Mouse (Mus musculus) spleen, postnatal 0 days (tissue): ENCODE results near the gene Spag5. TPM values are rescaled to one million over a fixed set of nuclear protein-coding genes. Genes with fewer than 3 reads are reported as not detected.

ENCODE experiments used
- polyA plus RNA-seq: library from polyadenylated mRNA; unstranded; fragments of >200 nt; fragmentation: Nextera tagmentation; extraction: Ambion mirVana; gene quantifications from 2 replicates; pipeline ENCODE4 v1.2.1, GENCODE M21; 2015

Gene Spag5
- 32.4 and 32.5 TPM in 2 replicates for polyA plus RNA-seq

DNA sequence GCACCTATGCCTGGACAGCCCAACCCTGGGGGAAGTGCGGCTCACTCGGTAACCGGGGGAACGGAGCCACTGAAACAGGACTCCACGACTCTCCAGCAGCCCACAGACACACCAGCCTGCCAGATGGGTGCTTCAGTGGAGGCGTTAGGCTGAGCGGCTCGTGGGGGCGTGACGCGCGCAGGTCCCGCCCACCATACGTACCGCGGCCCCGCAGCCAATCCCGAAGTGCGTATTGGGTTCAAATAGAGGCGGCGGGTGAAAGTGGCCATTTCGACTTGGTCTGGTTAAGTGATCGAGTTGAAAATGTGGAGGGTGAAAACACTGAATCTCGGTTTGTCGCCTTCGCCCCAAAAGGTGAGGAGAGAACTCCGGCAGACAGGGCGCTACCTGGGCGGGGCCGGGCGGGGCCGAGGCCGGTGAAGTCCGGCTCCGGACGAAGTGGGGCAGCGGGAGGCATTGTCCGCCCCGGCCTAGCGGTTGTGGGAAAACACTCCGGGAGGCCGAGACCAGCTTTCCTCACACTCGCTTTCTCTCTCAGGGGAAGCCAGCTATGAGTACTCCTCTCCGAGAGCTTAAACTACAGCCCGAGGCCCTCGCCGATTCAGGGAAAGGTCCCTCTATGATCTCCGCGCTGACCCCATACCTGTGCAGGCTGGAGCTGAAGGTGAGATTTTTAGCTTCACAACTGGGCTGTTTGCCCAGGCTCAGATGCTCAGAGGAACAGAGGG, at the start of gene Spag5:
TSS of gene Spag5 (plus strand) at position 173 of the 728 bp plus-strand sequence.

GRCm38 (mm10) chr11:78261380-78262352, 39.7 kb upstream of the Spag5 start, which contains the start of gene 2610507B11Rik:
TSS of gene 2610507B11Rik (plus strand) at chr11:78261752.

GRCm38 (mm10) chr11:78290654-78291053, 10.7 kb upstream of the Spag5 start, which contains the start of gene BC030499:
TSS of gene BC030499 (plus strand) at chr11:78290841.

DNA sequence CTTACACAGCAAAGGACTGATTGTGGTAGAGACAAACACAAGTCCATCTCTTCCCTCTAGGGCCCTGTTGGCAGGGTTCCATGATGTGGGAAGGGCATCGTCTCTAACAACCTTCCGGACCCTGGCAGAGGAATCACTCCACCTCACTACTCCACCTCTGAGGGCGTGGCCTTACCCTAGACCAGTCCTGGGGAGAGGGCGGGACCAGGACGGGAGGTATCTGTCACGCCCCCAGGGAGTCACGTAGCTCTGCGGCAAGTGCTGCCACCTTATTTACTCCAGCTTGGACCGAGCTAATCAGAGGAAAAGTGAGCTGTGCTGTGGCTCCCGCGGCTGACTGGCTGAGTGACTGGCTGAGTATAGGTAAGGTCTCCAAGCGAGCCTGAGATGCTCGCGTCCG, 21.5 kb downstream of the Spag5 start, which contains the start of gene Aldoc:
TSS of gene Aldoc (plus strand) at position 109 of the 400 bp plus-strand sequence.

GRCm38 (mm10) chr11:78327634-78328511, 26.5 kb downstream of the Spag5 start, which contains the start of gene Pigs:
TSS of gene Pigs (plus strand) at chr11:78328415.

DNA sequence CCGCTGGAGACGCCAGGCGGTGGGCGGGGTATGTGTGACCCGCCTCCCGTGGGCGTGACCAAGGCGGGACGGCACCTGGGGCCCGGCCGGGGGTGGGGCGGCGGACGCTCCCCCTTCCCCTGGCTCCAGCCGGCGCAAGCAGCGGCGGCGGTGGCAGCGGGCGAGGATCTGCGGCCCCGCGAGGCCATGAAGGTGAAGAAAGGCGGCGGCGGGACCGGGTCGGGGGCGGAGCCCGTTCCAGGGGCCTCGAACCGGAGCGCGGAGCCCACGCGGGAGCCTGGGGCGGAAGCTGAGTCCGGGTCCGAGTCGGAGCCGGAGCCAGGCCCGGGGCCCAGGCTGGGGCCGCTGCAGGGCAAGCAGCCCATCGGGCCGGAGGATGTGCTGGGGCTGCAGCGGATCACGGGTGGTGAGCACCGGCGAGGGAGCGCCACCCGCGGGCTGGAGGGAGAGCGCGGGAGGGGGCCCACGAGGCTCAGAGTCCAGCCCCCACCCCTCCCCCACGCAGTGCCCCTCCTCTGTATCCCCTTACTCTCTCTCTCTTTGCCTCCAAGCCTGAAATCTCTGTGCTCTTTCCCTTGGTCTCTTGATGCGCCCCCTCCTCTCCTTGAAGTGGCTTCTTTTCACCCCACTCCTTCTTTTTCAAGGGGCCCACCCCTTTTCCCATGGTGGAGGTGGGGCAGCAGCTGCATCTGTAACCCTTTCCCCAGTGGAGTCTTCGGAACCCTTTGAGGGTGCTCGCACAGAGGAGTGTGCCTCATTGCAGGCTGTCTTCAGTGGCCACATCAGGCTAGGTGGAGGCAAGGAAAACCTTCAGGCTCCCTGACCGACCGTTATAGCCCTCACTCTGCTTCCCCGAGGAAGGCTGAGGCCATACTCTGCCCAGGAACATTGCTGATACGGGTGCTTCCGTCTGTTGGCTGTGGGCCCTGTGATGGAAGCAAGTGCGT, 42.3 kb downstream of the Spag5 start, which contains the start of gene Unc119:
TSS of gene Unc119 (plus strand) at position 102 of the 947 bp plus-strand sequence.

Other genes starting within 250 kb of the Spag5 start
- gene Eral1, start 221.1 kb upstream of the Spag5 start, polyA plus RNA-seq, result 15.8 and 17.1 TPM in 2 replicates
- 6.6 and 7.5 TPM in 2 replicates for gene Fam222b, start 206.9 kb upstream of the Spag5 start, polyA plus RNA-seq
- gene Traf4, start 135.9 kb upstream of the Spag5 start, polyA plus RNA-seq, result 22.4 and 23.0 TPM in 2 replicates
- gene Nek8, start 124.9 kb upstream of the Spag5 start, polyA plus RNA-seq, result 14.1 and 16.6 TPM in 2 replicates
- 40.3 and 43.9 TPM in 2 replicates for gene Tlcd1, start 124.8 kb upstream of the Spag5 start, polyA plus RNA-seq
- 1,199 and 1,213 TPM in 2 replicates for gene Rpl23a, start 117.9 kb upstream of the Spag5 start, polyA plus RNA-seq
- 24.2 and 31.4 TPM in 2 replicates for gene Rab34, start 113.1 kb upstream of the Spag5 start, polyA plus RNA-seq
- 1.9 and 3.5 TPM in 2 replicates for gene Proca1, start 108.1 kb upstream of the Spag5 start, polyA plus RNA-seq
- gene Sdf2, start 55.8 kb upstream of the Spag5 start, polyA plus RNA-seq, result 40.3 and 46.6 TPM in 2 replicates
- 9.3 and 9.9 TPM in 2 replicates for gene Supt6, start 55.5 kb upstream of the Spag5 start, polyA plus RNA-seq
- 44.2 and 50.1 TPM in 2 replicates for gene 2610507B11Rik, start 39.8 kb upstream of the Spag5 start, polyA plus RNA-seq
- 0.28 and 0.48 TPM in 2 replicates for gene BC030499, start 10.7 kb upstream of the Spag5 start, polyA plus RNA-seq
- 1.4 and 1.7 TPM in 2 replicates for gene Aldoc, start 21.4 kb downstream of the Spag5 start, polyA plus RNA-seq
- gene Pigs, start 26.9 kb downstream of the Spag5 start, polyA plus RNA-seq, result 30.3 and 30.6 TPM in 2 replicates
- gene Unc119, start 42.0 kb downstream of the Spag5 start, polyA plus RNA-seq, result 42.3 and 46.7 TPM in 2 replicates
- not detected in 2 replicates for gene Foxn1, start 85.0 kb downstream of the Spag5 start, polyA plus RNA-seq
- 0.08 TPM in 1 of 2 replicates, not detected in the other for gene Slc13a2, start 120.7 kb downstream of the Spag5 start, polyA plus RNA-seq
- gene Slc46a1, start 164.2 kb downstream of the Spag5 start, polyA plus RNA-seq, result 2.3 and 3.3 TPM in 2 replicates
- gene Sarm1, start 196.2 kb downstream of the Spag5 start, polyA plus RNA-seq, result 0.04 TPM in 1 of 2 replicates, not detected in the other
- 0.30 and 0.61 TPM in 2 replicates for gene Vtn, start 197.6 kb downstream of the Spag5 start, polyA plus RNA-seq
- not detected in 2 replicates for gene Sebox, start 201.9 kb downstream of the Spag5 start, polyA plus RNA-seq
- gene Tmem199, start 210.6 kb downstream of the Spag5 start, polyA plus RNA-seq, result 23.5 and 23.7 TPM in 2 replicates
- 72.2 and 74.8 TPM in 2 replicates for gene Poldip2, start 210.7 kb downstream of the Spag5 start, polyA plus RNA-seq
- gene Tnfaip1, start 234.8 kb downstream of the Spag5 start, polyA plus RNA-seq, result 10.6 and 15.0 TPM in 2 replicates
- 87.4 and 93.9 TPM in 2 replicates for gene Ift20, start 234.8 kb downstream of the Spag5 start, polyA plus RNA-seq
- 37.9 and 39.6 TPM in 2 replicates for gene Tmem97, start 249.2 kb downstream of the Spag5 start, polyA plus RNA-seq